Mouse (Mus musculus) myocyte (in vitro differentiated cells): ENCODE measurements at regions not wholly inside any gene's neighbourhood (a gene's known extent, or its start where the extent isn't known, plus 50 kb on each side); places are given as distances from the start of the nearest gene placed in this dataset.

Experiments used
- H3K27me3 ChIP-seq: one replicate; pipeline ENCODE4 v1.6.1; 2011; ENCODE audit not compliant: control insufficient read depth, insufficient read depth, insufficient read length
- H3K36me3 ChIP-seq: one replicate; pipeline ENCODE4 v1.6.1; 2011; ENCODE audit not compliant: control insufficient read depth, insufficient read depth
- H3K4me2 ChIP-seq: one replicate; pipeline ENCODE4 v1.6.1; 2011; ENCODE audit warnings: low read depth, control low read depth
- H3K4me3 ChIP-seq: one replicate; pipeline ENCODE4 v1.5.1; 2011; ENCODE audit warnings: mild to moderate bottlenecking, control low read depth, moderate library complexity
- H3K79me2 ChIP-seq: one replicate; pipeline ENCODE4 v1.6.1; 2011; ENCODE audit not compliant: control insufficient read depth, insufficient read depth
- H3ac ChIP-seq: one replicate; pipeline ENCODE4 v1.6.1; 2011; ENCODE audit not compliant: control insufficient read depth, insufficient read length
- CEBPB ChIP-seq: IDR thresholded peaks from 2 replicates; pipeline ENCODE4 v1.6.1; 2011; ENCODE audit warnings: mild to moderate bottlenecking, moderate library complexity; ENCODE audit not compliant: poor library complexity, insufficient read depth, severe bottlenecking
- E2F4 ChIP-seq: IDR thresholded peaks from one replicate; pipeline ENCODE4 v1.6.1; 2011; ENCODE audit warnings: mild to moderate bottlenecking, control low read depth, moderate library complexity; ENCODE audit not compliant: insufficient read depth
- MAX ChIP-seq: IDR thresholded peaks from one replicate; pipeline ENCODE4 v1.6.1; 2011; ENCODE audit warnings: low read depth, mild to moderate bottlenecking, control low read depth
- MYOD1 ChIP-seq, 3 experiments: IDR thresholded peaks; one replicate each; pipeline ENCODE4 v1.6.1; 2011; ENCODE audit warnings: control low read depth in 2 of 3, low read depth in 2 of 3, mild to moderate bottlenecking in 2 of 3, moderate library complexity in 1 of 3; ENCODE audit not compliant: insufficient read length in 2 of 3, control insufficient read depth in 1 of 3
- MYOG ChIP-seq, 3 experiments: IDR thresholded peaks; one replicate each; pipeline ENCODE4 v1.6.1; 2011; ENCODE audit warnings: control low read depth in 2 of 3, low read depth in 2 of 3, mild to moderate bottlenecking in 2 of 3; ENCODE audit not compliant: insufficient read length in 2 of 3, control insufficient read depth in 1 of 3, insufficient read depth in 1 of 3
- POLR2A ChIP-seq: IDR thresholded peaks from one replicate; pipeline ENCODE4 v1.6.1; 2011; ENCODE audit warnings: low read depth, mild to moderate bottlenecking, control low read depth, moderate library complexity; ENCODE audit not compliant: insufficient read length
- POLR2AphosphoS2 ChIP-seq: IDR thresholded peaks from one replicate; pipeline ENCODE4 v1.6.1; 2011; ENCODE audit warnings: low read depth, control low read depth; ENCODE audit not compliant: insufficient read length
- REST ChIP-seq: IDR thresholded peaks from one replicate; pipeline ENCODE4 v1.6.1; 2011; ENCODE audit warnings: mild to moderate bottlenecking, control low read depth, moderate library complexity; ENCODE audit not compliant: insufficient read depth, insufficient read length
- SRF ChIP-seq: IDR thresholded peaks from one replicate; pipeline ENCODE4 v1.6.1; 2011; ENCODE audit warnings: low read depth; ENCODE audit not compliant: control insufficient read depth, insufficient read length
- TCF12 ChIP-seq: IDR thresholded peaks from one replicate; pipeline ENCODE4 v1.6.1; 2011; ENCODE audit warnings: mild to moderate bottlenecking, control low read depth; ENCODE audit not compliant: poor library complexity, insufficient read depth, severe bottlenecking
- TCF3 ChIP-seq: IDR thresholded peaks from one replicate; pipeline ENCODE4 v1.6.1; 2011; ENCODE audit warnings: low read depth, control low read depth; ENCODE audit not compliant: insufficient read length
- USF1 ChIP-seq: IDR thresholded peaks from one replicate; pipeline ENCODE4 v1.6.1; 2011; ENCODE audit warnings: low read depth, mild to moderate bottlenecking, control low read depth, moderate library complexity

DNA sequence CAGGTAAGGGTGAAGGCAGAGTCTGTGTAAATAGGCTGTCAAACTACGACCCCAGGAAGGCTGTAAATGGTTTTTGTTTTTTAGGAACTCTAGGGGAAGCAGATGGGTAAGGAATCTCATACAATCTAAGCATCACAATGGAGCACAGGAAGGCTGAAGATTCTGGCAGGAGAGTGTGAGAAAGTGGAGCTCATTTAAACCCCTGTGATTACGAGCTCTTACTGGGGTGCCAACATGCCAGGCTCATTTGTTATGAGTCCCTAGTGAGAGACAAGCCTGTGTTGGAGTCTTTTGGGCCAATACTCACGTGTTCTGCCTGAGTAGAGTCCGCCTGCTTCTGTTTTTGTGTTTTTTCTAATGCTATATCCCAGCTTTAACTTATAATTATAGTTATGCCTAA, 169.3 kb upstream of the Ankrd50 start:
- Histone ChIP-seq H3K4me2 (no peak overlapping the region), H3K36me3 (no peaks in the 10 kb centered on the region), H3K79me2 (no peaks in the 10 kb centered on the region), H3K27me3 (no peaks in the 10 kb centered on the region), H3K4me3 (no peak overlapping the region), H3ac (no peak overlapping the region)
- TF ChIP-seq TCF3: no peak
- TF ChIP-seq REST: no peak
- no peak for TF ChIP-seq MYOG (IDR thresholded peaks at IDR 0.05; ENCODE audit: control insufficient read depth in 1 of 3, insufficient read depth in 1 of 3, insufficient read length in 2 of 3, low read depth in 2 of 3)
- TF ChIP-seq CEBPB: no peak
- TF ChIP-seq SRF: no peak
- TF ChIP-seq E2F4: no peak
- TF ChIP-seq POLR2AphosphoS2: no peak
- TF ChIP-seq MYOD1 (IDR thresholded peaks at IDR 0.05; ENCODE audit: control insufficient read depth in 1 of 3, insufficient read length in 2 of 3, low read depth in 2 of 3): no peak
- no peak for TF ChIP-seq POLR2A
- TF ChIP-seq TCF12: no peak
- no peak for TF ChIP-seq MAX
- TF ChIP-seq USF1: no peak

- Histone ChIP-seq H3K27me3 (no peaks in the 10 kb centered on the region), H3K4me2 (no peak overlapping the region), H3ac (no peak overlapping the region), H3K36me3 (no peaks in the 10 kb centered on the region), H3K4me3 (no peak overlapping the region), H3K79me2 (no peaks in the 10 kb centered on the region)
- no peak for TF ChIP-seq TCF3
- TF ChIP-seq MYOD1 (IDR thresholded peaks at IDR 0.05; ENCODE audit: control insufficient read depth in 1 of 3, insufficient read length in 2 of 3, low read depth in 2 of 3): no peak
- TF ChIP-seq MAX: no peak
- TF ChIP-seq MYOG (IDR thresholded peaks at IDR 0.05; ENCODE audit: control insufficient read depth in 1 of 3, insufficient read depth in 1 of 3, insufficient read length in 2 of 3, low read depth in 2 of 3): no peak
- TF ChIP-seq POLR2A: no peak
- TF ChIP-seq POLR2AphosphoS2: no peak
- TF ChIP-seq TCF12: no peak
- TF ChIP-seq E2F4: no peak
- no peak for TF ChIP-seq USF1
- TF ChIP-seq SRF: no peak
- no peak for TF ChIP-seq CEBPB
- TF ChIP-seq REST: no peak
Observed at GRCm38 (mm10) chr3:38652985-38653685, 168.5 kb upstream of the Ankrd50 start.

DNA sequence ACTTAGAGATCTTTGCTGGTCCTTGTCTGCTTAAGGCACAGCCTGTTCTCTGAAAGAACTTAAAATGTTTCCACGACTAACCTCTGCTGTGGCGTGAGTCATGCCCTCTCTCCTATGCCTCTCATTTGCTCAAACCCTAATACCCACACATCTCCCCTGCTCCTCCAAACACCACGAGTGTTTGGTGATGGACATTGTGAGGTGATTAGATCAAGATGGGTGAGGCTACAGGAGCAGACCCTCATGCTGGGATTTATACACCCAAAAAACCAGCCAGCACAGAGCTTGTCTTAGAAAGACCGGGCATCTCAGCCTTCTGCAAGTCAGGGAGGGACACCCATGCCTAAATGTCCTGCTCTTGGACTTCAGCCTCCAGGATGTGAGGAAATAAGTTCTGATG, 165.5 kb upstream of the Ankrd50 start:
- Histone ChIP-seq H3K27me3 (no peaks in the 10 kb centered on the region), H3K36me3 (no peaks in the 10 kb centered on the region), H3ac (no peak overlapping the region), H3K4me3 (no peak overlapping the region), H3K4me2 (no peak overlapping the region), H3K79me2 (no peaks in the 10 kb centered on the region)
- TF ChIP-seq TCF3 (no peak), MYOD1 (IDR thresholded peaks at IDR 0.05; ENCODE audit: control insufficient read depth in 1 of 3, insufficient read length in 2 of 3, low read depth in 2 of 3) (no peak), REST (no peak), SRF (no peak), MAX (no peak), POLR2A (no peak), CEBPB (no peak), MYOG (IDR thresholded peaks at IDR 0.05; ENCODE audit: control insufficient read depth in 1 of 3, insufficient read depth in 1 of 3, insufficient read length in 2 of 3, low read depth in 2 of 3) (no peak), USF1 (no peak), POLR2AphosphoS2 (no peak)

DNA sequence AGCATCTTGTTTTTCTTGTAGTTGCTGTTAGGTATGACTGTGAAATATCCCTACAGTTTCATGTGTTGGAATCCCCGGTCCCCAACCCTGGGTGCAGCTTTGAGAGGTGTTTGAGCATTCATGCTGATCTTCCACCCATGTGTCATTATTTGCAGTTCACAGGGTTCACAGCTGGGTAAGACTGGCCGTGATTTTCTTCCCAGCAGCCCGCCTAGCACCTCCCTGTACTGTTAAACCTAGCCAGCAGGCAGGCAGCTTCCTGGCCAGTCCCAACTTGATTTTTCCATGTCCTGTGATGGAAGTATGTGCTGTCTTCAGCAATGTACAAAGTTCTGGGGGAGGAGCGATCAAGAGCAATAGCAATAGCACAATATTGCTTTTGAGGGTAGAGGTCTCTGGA, 164.0 kb upstream of the Ankrd50 start:
- no peak for TF ChIP-seq TCF3
- no peak for TF ChIP-seq USF1
- TF ChIP-seq REST: no peak
- TF ChIP-seq CEBPB: no peak
- TF ChIP-seq MYOD1 (IDR thresholded peaks at IDR 0.05; ENCODE audit: control insufficient read depth in 1 of 3, insufficient read length in 2 of 3, low read depth in 2 of 3): no peak
- TF ChIP-seq TCF12: no peak
- TF ChIP-seq POLR2A: no peak
- TF ChIP-seq SRF: no peak
- no peak for TF ChIP-seq MYOG (IDR thresholded peaks at IDR 0.05; ENCODE audit: control insufficient read depth in 1 of 3, insufficient read depth in 1 of 3, insufficient read length in 2 of 3, low read depth in 2 of 3)
- TF ChIP-seq MAX: no peak
- no peak for TF ChIP-seq E2F4
- no peak for TF ChIP-seq POLR2AphosphoS2
- no peaks in the 10 kb centered on the region for H3K27me3 ChIP-seq
- no peak overlapping the region for H3K4me2 ChIP-seq
- no peaks in the 10 kb centered on the region for H3K36me3 ChIP-seq
- no peak overlapping the region for H3ac ChIP-seq
- no peaks in the 10 kb centered on the region for H3K79me2 ChIP-seq
- no peak overlapping the region for H3K4me3 ChIP-seq
